Mouse (Mus musculus) embryonic facial prominence, embryonic 14.5 days (tissue): ENCODE measurements around the gene Ankrd6. TPM values are rescaled to one million over a fixed set of nuclear protein-coding genes. Genes with fewer than 3 reads are reported as not detected.

Source experiments
- polyA plus RNA-seq: library from polyadenylated mRNA; unstranded; fragments of >200 nt; fragmentation: Nextera tagmentation; extraction: Ambion mirVana; gene quantifications from 2 replicates; pipeline ENCODE4 v1.2.1, GENCODE M21; 2014

Ankrd6 gene
- polyA plus RNA-seq, 1 experiment from 2014 or later = 11.0 TPM

Other genes with a start within 250 kb of the Ankrd6 start
- gene Lyrm2, start 150.6 kb downstream of the Ankrd6 start, polyA plus RNA-seq = 99.4 and 102 TPM in 2 replicates
- gene Rragd, start 32.2 kb upstream of the Ankrd6 start, polyA plus RNA-seq = 18.3 and 21.8 TPM in 2 replicates
- gene Ube2j1, start 80.6 kb upstream of the Ankrd6 start, polyA plus RNA-seq = 45.1 and 54.7 TPM in 2 replicates
- 0.18 and 0.67 TPM in 2 replicates for gene Gabrr2, start 112.2 kb upstream of the Ankrd6 start, polyA plus RNA-seq
- 0.12 TPM in 1 of 2 replicates, not detected in the other for gene Gabrr1, start 181.7 kb upstream of the Ankrd6 start, polyA plus RNA-seq
- gene Pm20d2, start 238.9 kb upstream of the Ankrd6 start, polyA plus RNA-seq = 1.2 and 1.6 TPM in 2 replicates